Mouse (Mus musculus) spleen, postnatal 36 days (tissue): Measurements from ENCODE around the gene Tulp4.

ENCODE experiments used
- DNase-seq, 2 experiments: peaks; one replicate each; pipeline ENCODE4 v3.0.0; 2022; ENCODE audit warnings: low spot score in 2 of 2, mixed read lengths in 1 of 2

The Tulp4 gene

GRCm38 (mm10) chr17:6106361-6107014, at the start of gene Tulp4:
Gene Tulp4 (plus strand): TSS chr17:6106437.
- peak; percentile 81 to 83 for DNase-seq

GRCm38 (mm10) chr17:6062793-6063192, 43.4 kb upstream of the Tulp4 start:
- no peak for DNase-seq

- no peak for DNase-seq
Measured at GRCm38 (mm10) chr17:6063532-6063931, 42.7 kb upstream of the Tulp4 start.

GRCm38 (mm10) chr17:6066021-6066420, 40.2 kb upstream of the Tulp4 start:
- no peak for DNase-seq

- no peak for DNase-seq
Measured at GRCm38 (mm10) chr17:6067613-6068012, 38.6 kb upstream of the Tulp4 start.

GRCm38 (mm10) chr17:6069866-6070265, 36.4 kb upstream of the Tulp4 start:
- DNase-seq: no peak

GRCm38 (mm10) chr17:6073405-6073804, 32.8 kb upstream of the Tulp4 start:
- no peak for DNase-seq

GRCm38 (mm10) chr17:6079287-6080122, 26.7 kb upstream of the Tulp4 start, which contains the start of the genes Serac1 and Gtf2h5:
Gene Serac1 (minus strand): TSS chr17:6079741.
Gene Gtf2h5 (plus strand): TSS chr17:6079786.
- peak; percentile 97 for DNase-seq

GRCm38 (mm10) chr17:6083323-6083890, 22.8 kb upstream of the Tulp4 start:
- no peak for DNase-seq

- DNase-seq: no peak
Measured at GRCm38 (mm10) chr17:6091604-6092003, 14.6 kb upstream of the Tulp4 start.

GRCm38 (mm10) chr17:6095579-6095978, 10.7 kb upstream of the Tulp4 start:
- no peak for DNase-seq

GRCm38 (mm10) chr17:6097884-6098283, 8.4 kb upstream of the Tulp4 start:
- DNase-seq: peak; percentile 33 to 34

GRCm38 (mm10) chr17:6102287-6102686, 4.0 kb upstream of the Tulp4 start:
- no peak for DNase-seq

- no peak for DNase-seq
Measured at GRCm38 (mm10) chr17:6103566-6103965, 2.7 kb upstream of the Tulp4 start.

GRCm38 (mm10) chr17:6107015-6107601, 871 bp downstream of the Tulp4 start:
- peak; percentile 13 to 22 for DNase-seq

- DNase-seq: no peak
Measured at GRCm38 (mm10) chr17:6108175-6108574, 1.9 kb downstream of the Tulp4 start.

GRCm38 (mm10) chr17:6110956-6111355, 4.7 kb downstream of the Tulp4 start:
- DNase-seq: no peak

- no peak for DNase-seq
Measured at GRCm38 (mm10) chr17:6113653-6114052, 7.4 kb downstream of the Tulp4 start.

- DNase-seq: no peak
Measured at GRCm38 (mm10) chr17:6115085-6115484, 8.8 kb downstream of the Tulp4 start.

GRCm38 (mm10) chr17:6117148-6117725, 11.0 kb downstream of the Tulp4 start:
- no peak for DNase-seq

GRCm38 (mm10) chr17:6117917-6118316, 11.7 kb downstream of the Tulp4 start:
- DNase-seq: no peak

GRCm38 (mm10) chr17:6118861-6119260, 12.6 kb downstream of the Tulp4 start:
- DNase-seq: no peak
